Mouse (Mus musculus) heart, embryonic 16.5 days (tissue): ENCODE data around the gene Aknad1. TPM values are rescaled to one million over a fixed set of nuclear protein-coding genes. Genes with fewer than 3 reads are reported as not detected.

Experiments used
- ATAC-seq: fragments of 200-750 bp; cut with Nextera tagmentation; replicated peaks from 2 replicates; pipeline ENCODE4 v1.8.0; 2017; ENCODE audit warnings: moderate number of reproducible peaks; ENCODE audit not compliant: insufficient read depth, low FRiP score; ENCODE audit errors: extremely low read depth
- H3K27ac ChIP-seq: fragments of 300-500 bp; sonication (generic); 2 replicates; pipeline ENCODE4 v1.5.1; 2014; ENCODE audit warnings: mild to moderate bottlenecking, low read length, control low read depth, moderate library complexity
- H3K27me3 ChIP-seq: fragments of 300-500 bp; sonication (generic); 2 replicates; pipeline ENCODE4 v1.6.1; 2014; ENCODE audit warnings: low read length, mixed read lengths; ENCODE audit not compliant: control insufficient read depth, insufficient read depth
- H3K36me3 ChIP-seq: fragments of 300-500 bp; sonication (generic); 2 replicates; pipeline ENCODE4 v1.6.1; 2014; ENCODE audit not compliant: control insufficient read depth, insufficient read depth
- H3K4me1 ChIP-seq: fragments of 300-500 bp; sonication (generic); 2 replicates; pipeline ENCODE4 v1.6.1; 2014; ENCODE audit warnings: low read length, mixed read lengths; ENCODE audit not compliant: control insufficient read depth, insufficient read depth
- H3K4me2 ChIP-seq: fragments of 300-500 bp; sonication (generic); 2 replicates; pipeline ENCODE4 v1.6.1; 2014; ENCODE audit warnings: low read depth, mild to moderate bottlenecking, control low read depth, low read length
- H3K4me3 ChIP-seq: fragments of 300-500 bp; sonication (generic); 2 replicates; pipeline ENCODE4 v1.5.1; 2014; ENCODE audit warnings: mild to moderate bottlenecking, control low read depth, low read length
- H3K9ac ChIP-seq: fragments of 300-500 bp; sonication (generic); 2 replicates; pipeline ENCODE4 v1.6.1; 2014; ENCODE audit warnings: low read length, control low read depth
- H3K9me3 ChIP-seq: fragments of 300-500 bp; sonication (generic); replicated peaks from 2 replicates; pipeline ENCODE4 v1.6.1; 2016; ENCODE audit warnings: low read length; ENCODE audit not compliant: control insufficient read depth
- WGBS: fragments of 180-500 bp; shearing (Covaris S2); extraction: QIAGEN DNeasy Blood & Tissue Kit; methylation state at CpG from one replicate; pipeline ENCODE4 v1.1.7; 2014; 5-methylcytosine and 5-hydroxymethylcytosine counted together
- polyA plus RNA-seq: library from polyadenylated mRNA; unstranded; fragments of >200 nt; fragmentation: Nextera tagmentation; extraction: Ambion mirVana; gene quantifications from 2 replicates; pipeline ENCODE4 v1.2.1, GENCODE M21; 2015

Aknad1 gene
- polyA plus RNA-seq, 1 experiment from 2014 or later: not detected

DNA sequence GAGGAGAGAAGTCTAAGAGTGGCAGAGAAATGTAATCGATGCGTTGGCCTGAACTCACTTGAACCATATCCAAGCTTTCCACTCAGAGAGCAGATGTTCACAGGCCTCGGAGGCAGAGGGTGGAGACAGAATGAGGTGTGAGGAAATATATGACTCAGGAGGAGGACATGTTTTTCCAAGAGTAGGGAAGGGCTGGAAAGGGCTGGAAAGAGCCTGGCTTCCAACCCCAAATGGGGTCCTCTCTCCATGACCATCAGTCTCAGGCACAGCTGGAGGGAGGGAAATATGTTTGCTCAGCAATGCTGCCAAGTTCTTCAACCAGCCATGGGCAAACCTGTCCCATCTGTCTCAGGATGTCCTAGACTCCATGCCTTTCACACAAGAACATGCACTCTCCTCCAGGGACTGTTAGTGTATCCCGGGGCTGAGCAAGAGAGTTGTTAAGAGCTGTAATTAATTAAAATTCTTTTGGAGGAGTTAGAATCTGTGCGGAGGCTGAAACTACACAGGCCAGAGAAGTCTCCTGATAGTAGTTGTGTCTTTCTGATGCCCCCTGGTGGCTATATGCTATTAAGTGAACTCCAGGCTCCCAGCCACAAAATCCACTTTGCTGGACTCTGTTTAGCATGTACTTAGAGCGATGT lies 31.4 kb downstream of the Aknad1 start:
- WGBS: 24% methylated on average over 6 of the region's 6 CpGs
- Histone ChIP-seq H3K9me3 (no peaks in the 10 kb centered on the region), H3K36me3 (no peaks in the 10 kb centered on the region), H3K4me2 (no peak overlapping the region), H3K9ac (no peak overlapping the region), H3K4me3 (no peak overlapping the region), H3K27me3 (0 out of 2 replicates have a peak, but pooled peaks cover under 1% of the 10 kb centered on the region), H3K4me1 (no peaks in the 10 kb centered on the region), H3K27ac (peak overlapping the region; percentile 17; the same call in 1 of the 2 replicates)
- peak; percentile 62 for ATAC-seq

DNA sequence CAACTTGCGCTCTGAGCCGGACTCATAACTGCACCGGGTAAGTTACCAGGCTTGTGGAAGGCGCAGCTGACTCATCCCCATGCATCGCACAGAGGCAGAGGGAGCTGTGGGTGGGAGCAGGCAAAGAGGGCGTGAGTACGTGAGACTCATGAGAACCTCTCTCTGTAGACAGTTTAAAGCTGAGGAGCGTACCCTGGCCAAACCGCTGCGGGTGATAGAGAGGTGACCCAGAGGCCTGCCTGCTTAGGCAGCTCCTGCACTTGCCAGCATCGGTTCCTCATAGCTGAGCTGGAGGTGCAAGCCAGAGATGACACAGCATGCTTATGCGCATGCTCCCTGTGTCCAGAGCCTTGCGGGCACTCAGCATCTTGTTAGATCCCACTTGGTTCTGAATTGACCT lies 32.8 kb downstream of the Aknad1 start:
- 87% methylated on average over 13 of the region's 13 CpGs for WGBS
- H3K4me1 ChIP-seq: no peaks in the 10 kb centered on the region

DNA sequence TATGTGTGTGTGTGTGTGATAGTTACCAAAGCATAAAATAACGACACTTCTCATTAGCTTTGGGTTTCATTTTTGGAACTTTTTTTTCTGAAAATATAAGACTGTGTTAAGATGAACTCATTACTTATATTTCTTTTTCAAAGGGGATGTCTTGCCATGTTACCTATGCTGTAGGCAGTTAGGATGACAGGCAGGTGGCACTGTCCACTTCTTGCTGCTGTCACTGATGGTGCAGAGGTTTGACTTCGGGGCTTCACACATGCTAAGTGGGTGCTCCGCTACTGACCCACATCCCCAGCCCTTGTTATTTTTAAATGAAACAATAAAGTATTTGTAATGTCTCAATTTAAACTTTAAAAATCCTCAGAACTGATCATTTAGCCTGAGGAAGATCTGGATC lies 33.4 kb downstream of the Aknad1 start:
- Histone ChIP-seq H3K4me2 (no peak overlapping the region), H3K27ac (no peak overlapping the region), H3K36me3 (no peaks in the 10 kb centered on the region), H3K4me1 (no peaks in the 10 kb centered on the region), H3K9me3 (no peaks in the 10 kb centered on the region), H3K27me3 (0 out of 2 replicates have a peak, but pooled peaks cover 3% of the 10 kb centered on the region), H3K4me3 (no peak overlapping the region), H3K9ac (no peak overlapping the region)
- no peak for ATAC-seq
- WGBS: 83% methylated on average over 3 of the region's 3 CpGs

More for the DNA sequence above, 32.8 kb downstream of the Aknad1 start:
- no peak for ATAC-seq
- no peaks in the 10 kb centered on the region for H3K36me3 ChIP-seq
- H3K9me3 ChIP-seq: no peaks in the 10 kb centered on the region
- no peak overlapping the region for H3K27ac ChIP-seq
- H3K4me3 ChIP-seq: no peak overlapping the region
- H3K9ac ChIP-seq: no peak overlapping the region
- H3K4me2 ChIP-seq: no peak overlapping the region
- H3K27me3 ChIP-seq: 0 out of 2 replicates have a peak, but pooled peaks cover 3% of the 10 kb centered on the region

DNA sequence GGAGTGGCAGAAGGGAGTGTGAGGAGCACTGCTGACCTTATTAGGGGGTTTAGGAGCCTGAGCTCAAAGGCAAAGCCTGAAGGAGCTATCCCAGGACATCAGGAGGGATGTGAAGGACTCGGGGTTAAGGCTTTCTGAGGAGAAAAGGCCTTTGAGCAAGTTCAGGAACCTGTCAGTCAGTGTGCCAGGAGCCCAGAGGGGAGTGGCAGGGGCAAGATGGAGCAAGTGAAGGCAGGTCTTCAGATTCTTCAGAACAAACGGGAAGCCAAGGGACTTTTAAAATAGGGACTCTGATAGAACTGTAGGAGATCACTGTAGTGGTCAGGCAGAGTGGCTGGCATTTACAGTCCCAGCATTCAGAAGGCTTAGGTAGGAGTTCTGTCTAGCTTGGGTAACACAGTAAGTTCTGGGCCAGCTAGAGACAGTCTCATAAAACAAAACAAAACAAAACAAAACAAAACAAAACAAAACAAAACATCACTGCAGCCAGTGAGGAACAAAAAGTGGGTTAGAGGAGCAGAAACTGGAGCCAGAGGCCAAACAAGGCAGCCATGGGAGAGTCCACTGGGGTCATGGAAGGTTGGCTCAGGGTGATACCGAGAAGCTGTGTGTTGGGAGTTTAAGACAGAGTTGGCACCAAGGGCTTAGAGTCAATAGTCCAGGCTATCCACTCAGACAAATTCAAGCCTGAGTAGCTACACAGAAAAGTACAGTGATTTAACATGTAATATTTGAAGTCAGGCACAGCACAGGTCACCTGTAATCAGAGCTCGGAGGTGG lies 39.5 kb downstream of the Aknad1 start:
- no peak for ATAC-seq
- Histone ChIP-seq H3K27ac (no peak overlapping the region), H3K36me3 (no peaks in the 10 kb centered on the region), H3K4me1 (peaks cover 4% of the 10 kb centered on the region; the same call in 1 of the 2 replicates), H3K27me3 (0 out of 2 replicates have a peak, but pooled peaks cover 3% of the 10 kb centered on the region), H3K4me2 (no peak overlapping the region), H3K9me3 (no peaks in the 10 kb centered on the region), H3K4me3 (no peak overlapping the region), H3K9ac (no peak overlapping the region)
- 63% methylated on average over 4 of the region's 4 CpGs for whole genome bisulfite sequencing

DNA sequence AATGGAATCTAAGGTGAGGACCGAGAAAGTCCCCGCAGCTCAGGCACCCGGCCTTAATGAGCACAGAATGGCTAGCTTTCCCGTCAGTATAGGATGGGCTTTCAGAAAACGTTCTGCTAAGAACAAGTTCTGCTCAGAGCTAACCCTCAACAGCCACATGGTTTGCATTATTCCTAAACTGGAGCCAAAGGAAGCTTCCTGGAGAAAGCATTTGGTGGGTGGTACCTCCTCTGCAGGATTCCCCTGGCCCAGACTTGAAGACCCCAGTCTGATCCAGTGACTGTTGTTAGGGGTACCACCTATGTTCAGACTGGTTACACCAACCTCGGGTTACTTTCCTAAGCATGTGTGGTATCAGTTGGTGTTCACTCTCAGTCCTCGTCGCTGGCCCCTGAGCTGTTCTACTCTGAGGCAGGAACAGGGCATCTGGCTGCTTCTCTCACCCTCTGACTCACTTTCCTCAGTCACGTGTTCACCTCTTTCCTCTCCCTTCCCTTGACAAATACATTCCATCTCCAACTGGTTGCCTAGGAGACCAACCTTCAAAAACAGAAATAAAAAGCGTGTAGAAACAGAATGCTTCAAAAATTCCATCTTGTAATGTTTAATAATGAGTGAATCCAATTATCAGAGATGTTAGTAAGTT lies 41.9 kb downstream of the Aknad1 start:
- Histone ChIP-seq H3K27me3 (no peaks in the 10 kb centered on the region), H3K9me3 (peaks cover 11% of the 10 kb centered on the region), H3K4me2 (no peak overlapping the region), H3K36me3 (no peaks in the 10 kb centered on the region), H3K4me3 (no peak overlapping the region), H3K4me1 (peaks cover 4% of the 10 kb centered on the region; the same call in 1 of the 2 replicates), H3K9ac (no peak overlapping the region), H3K27ac (peak overlapping the region; percentile 76)
- 54% methylated on average over 10 of the region's 10 CpGs for WGBS
- peak; percentile 82 for ATAC-seq

DNA sequence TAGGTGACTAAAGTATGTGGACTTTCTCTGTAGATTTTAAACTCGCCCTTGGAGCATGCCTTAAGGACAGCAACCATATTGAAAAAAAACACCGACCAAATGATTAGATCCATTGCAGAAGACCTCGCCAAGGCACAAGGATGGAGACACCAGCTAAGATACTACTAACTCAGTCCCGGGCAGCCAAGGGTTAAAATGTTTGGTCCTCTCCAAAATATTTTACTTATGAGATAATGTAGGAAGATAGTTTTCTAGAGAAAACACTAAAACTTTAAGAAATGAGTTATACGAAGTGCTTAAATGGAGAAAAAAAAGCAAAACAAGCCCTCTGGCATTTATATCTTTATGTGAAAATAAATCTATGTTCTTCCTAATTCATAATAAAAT lies 42.4 kb downstream of the Aknad1 start:
- peak overlapping the region; percentile 57; the same call in 1 of the 2 replicates for H3K27ac ChIP-seq
- peaks cover 11% of the 10 kb centered on the region for H3K9me3 ChIP-seq
- peaks cover 4% of the 10 kb centered on the region; the same call in 1 of the 2 replicates for H3K4me1 ChIP-seq
- no peaks in the 10 kb centered on the region for H3K27me3 ChIP-seq
- 62% methylated on average over 5 of the region's 5 CpGs for WGBS
- H3K9ac ChIP-seq: no peak overlapping the region
- H3K36me3 ChIP-seq: no peaks in the 10 kb centered on the region
- no peak for ATAC-seq
- no peak overlapping the region for H3K4me3 ChIP-seq
- H3K4me2 ChIP-seq: no peak overlapping the region

DNA sequence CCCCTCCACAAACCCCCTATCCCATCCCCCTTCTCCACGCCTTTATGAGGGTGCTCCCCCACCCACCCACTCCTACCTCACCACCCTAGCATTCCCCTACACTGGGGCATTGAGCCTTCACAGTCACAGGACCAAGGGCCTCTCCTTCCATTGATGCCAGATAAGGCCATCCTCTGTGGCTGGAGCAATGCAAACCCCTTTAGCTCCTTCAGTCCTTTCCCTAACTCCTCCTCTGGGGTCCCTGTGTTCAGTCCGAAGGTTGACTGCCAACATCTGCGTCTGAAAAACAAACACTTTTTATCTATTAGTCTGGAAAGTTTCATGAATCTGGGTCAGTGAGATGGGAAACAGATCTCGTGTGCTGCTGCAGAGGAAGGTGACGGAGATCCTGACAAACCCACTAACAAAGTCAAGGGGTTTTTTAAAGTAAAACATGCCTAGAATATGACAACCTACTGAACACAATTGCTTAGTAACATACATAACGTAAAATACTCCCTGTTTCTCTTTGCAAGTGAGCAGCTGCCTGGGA lies 43.0 kb downstream of the Aknad1 start:
- Histone ChIP-seq H3K9ac (no peak overlapping the region), H3K27me3 (no peaks in the 10 kb centered on the region), H3K36me3 (no peaks in the 10 kb centered on the region), H3K4me3 (no peak overlapping the region), H3K27ac (peak overlapping the region; percentile 76), H3K4me1 (peaks cover 4% of the 10 kb centered on the region; the same call in 1 of the 2 replicates), H3K4me2 (no peak overlapping the region), H3K9me3 (peaks cover 11% of the 10 kb centered on the region)
- 46% methylated on average over 6 of the region's 6 CpGs for WGBS
- peak; percentile 28; the same call in 1 of the 2 replicates for ATAC-seq

DNA sequence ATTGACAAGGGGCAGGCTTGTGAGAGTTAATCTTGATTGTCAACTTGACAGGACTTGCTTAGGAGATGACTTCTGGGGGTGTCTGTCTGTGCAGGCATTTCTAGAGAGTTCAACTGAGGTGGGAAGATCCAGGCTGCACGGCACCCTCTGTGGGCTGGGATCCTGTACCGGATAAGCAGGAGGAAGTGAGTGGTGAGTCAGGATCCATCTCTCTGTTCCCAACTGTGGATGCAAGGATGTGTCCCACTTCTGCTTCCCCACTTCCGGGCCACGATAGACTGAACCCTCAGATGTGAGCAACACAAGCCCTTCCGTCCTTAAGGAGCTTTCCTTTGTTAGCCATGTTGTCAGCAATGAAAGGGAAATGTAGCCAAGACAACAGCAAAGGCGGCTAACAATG lies 47.1 kb downstream of the Aknad1 start:
- no peak overlapping the region for H3K9ac ChIP-seq
- H3K27me3 ChIP-seq: no peaks in the 10 kb centered on the region
- H3K4me3 ChIP-seq: no peak overlapping the region
- H3K4me2 ChIP-seq: no peak overlapping the region
- 0 out of 2 replicates have a peak, but pooled peaks cover 5% of the 10 kb centered on the region for H3K36me3 ChIP-seq
- H3K9me3 ChIP-seq: peaks cover 11% of the 10 kb centered on the region
- no peak overlapping the region for H3K27ac ChIP-seq
- H3K4me1 ChIP-seq: peaks cover 6% of the 10 kb centered on the region; the same call in 1 of the 2 replicates
- no peak for ATAC-seq
- WGBS: 57% methylated on average over 6 of the region's 6 CpGs
